Mouse (Mus musculus): ENCODE measurements around the gene Peli2. TPM values are rescaled to one million over a fixed set of nuclear protein-coding genes. Genes with fewer than 3 reads are reported as not detected.

The Peli2 gene
- polyA plus RNA-seq, 1 experiment = not detected

- TF ChIP-seq GATA1 (IDR thresholded peaks at IDR 0.05; ENCODE audit: low read length) = no peak
Measured at GRCm38 (mm10) chr14:48120443-48120751, 226 bp upstream of the Peli2 start.

GRCm38 (mm10) chr14:48121529-48122517 lies 1.2 kb downstream of the Peli2 start:
- no peak for TF ChIP-seq GATA1 (IDR thresholded peaks at IDR 0.05; ENCODE audit: low read length)

- no peak for TF ChIP-seq GATA1 (IDR thresholded peaks at IDR 0.05; ENCODE audit: low read length)
Measured at GRCm38 (mm10) chr14:48124011-48124410, 3.4 kb downstream of the Peli2 start.

GRCm38 (mm10) chr14:48124816-48125215 lies 4.2 kb downstream of the Peli2 start:
- no peak for TF ChIP-seq GATA1 (IDR thresholded peaks at IDR 0.05; ENCODE audit: low read length)

- no peak for TF ChIP-seq GATA1 (IDR thresholded peaks at IDR 0.05; ENCODE audit: low read length)
Measured at GRCm38 (mm10) chr14:48125971-48126370, 5.3 kb downstream of the Peli2 start.

GRCm38 (mm10) chr14:48126931-48127330 lies 6.3 kb downstream of the Peli2 start:
- no peak for TF ChIP-seq GATA1 (IDR thresholded peaks at IDR 0.05; ENCODE audit: low read length)

- no peak for TF ChIP-seq GATA1 (IDR thresholded peaks at IDR 0.05; ENCODE audit: low read length)
Measured at GRCm38 (mm10) chr14:48127609-48128185, 7.1 kb downstream of the Peli2 start.

- no peak for TF ChIP-seq GATA1 (IDR thresholded peaks at IDR 0.05; ENCODE audit: low read length)
Measured at GRCm38 (mm10) chr14:48128701-48129100, 8.1 kb downstream of the Peli2 start.

- no peak for TF ChIP-seq GATA1 (IDR thresholded peaks at IDR 0.05; ENCODE audit: low read length)
Measured at GRCm38 (mm10) chr14:48130021-48130420, 9.4 kb downstream of the Peli2 start.

GRCm38 (mm10) chr14:48130761-48131575 lies 10.3 kb downstream of the Peli2 start:
- TF ChIP-seq GATA1 (IDR thresholded peaks at IDR 0.05; ENCODE audit: low read length) = no peak

GRCm38 (mm10) chr14:48131576-48131922 lies 10.9 kb downstream of the Peli2 start:
- no peak for TF ChIP-seq GATA1 (IDR thresholded peaks at IDR 0.05; ENCODE audit: low read length)

- TF ChIP-seq GATA1 (IDR thresholded peaks at IDR 0.05; ENCODE audit: low read length) = no peak
Measured at GRCm38 (mm10) chr14:48132241-48132640, 11.6 kb downstream of the Peli2 start.

- no peak for TF ChIP-seq GATA1 (IDR thresholded peaks at IDR 0.05; ENCODE audit: low read length)
Measured at GRCm38 (mm10) chr14:48132865-48133802, 12.5 kb downstream of the Peli2 start.

GRCm38 (mm10) chr14:48134344-48134743 lies 13.7 kb downstream of the Peli2 start:
- TF ChIP-seq GATA1 (IDR thresholded peaks at IDR 0.05; ENCODE audit: low read length) = no peak

GRCm38 (mm10) chr14:48135816-48136345 lies 15.3 kb downstream of the Peli2 start:
- no peak for TF ChIP-seq GATA1 (IDR thresholded peaks at IDR 0.05; ENCODE audit: low read length)

Data from G1E-ER4 (cell line).